Mouse (Mus musculus) C2C12 (cell line): ENCODE data around the gene Prkcg. TPM values are rescaled to one million over a fixed set of nuclear protein-coding genes. Genes with fewer than 3 reads are reported as not detected.
A peak's percentile ranks its signal among the peaks of the same experiment; 100 is the strongest.

Experiments
- H3K27me3 ChIP-seq: one replicate; pipeline ENCODE4 v1.6.1; 2011; ENCODE audit not compliant: control insufficient read depth, insufficient read depth, insufficient read length
- H3K36me3 ChIP-seq: one replicate; pipeline ENCODE4 v1.6.1; 2011; ENCODE audit not compliant: control insufficient read depth, insufficient read depth
- H3K4me3 ChIP-seq: one replicate; pipeline ENCODE4 v1.5.1; 2011; ENCODE audit warnings: mild to moderate bottlenecking, control low read depth; ENCODE audit not compliant: poor library complexity, insufficient read depth, severe bottlenecking
- H3K79me2 ChIP-seq: one replicate; pipeline ENCODE4 v1.6.1; 2011; ENCODE audit not compliant: control insufficient read depth, insufficient read depth
- H3K79me3 ChIP-seq: one replicate; pipeline ENCODE4 v1.6.1; 2011; ENCODE audit warnings: low read depth, control low read depth
- H3ac ChIP-seq: one replicate; pipeline ENCODE3; 2011; ENCODE audit warnings: low read depth; ENCODE audit not compliant: control insufficient read depth, insufficient read length
- CEBPB ChIP-seq: IDR thresholded peaks from one replicate; pipeline ENCODE4 v1.6.1; 2011; ENCODE audit warnings: low read depth, mild to moderate bottlenecking, control low read depth, moderate library complexity
- CTCF ChIP-seq: IDR thresholded peaks from one replicate; pipeline ENCODE4 v1.5.1; 2011; ENCODE audit not compliant: control insufficient read depth, insufficient read depth, insufficient read length
- FOSL1 ChIP-seq: IDR thresholded peaks from one replicate; pipeline ENCODE4 v1.8.0; 2011; ENCODE audit warnings: mild to moderate bottlenecking, low read length; ENCODE audit not compliant: poor library complexity, insufficient read depth, severe bottlenecking
- MAX ChIP-seq: IDR thresholded peaks from one replicate; pipeline ENCODE4 v1.6.1; 2011; ENCODE audit warnings: mild to moderate bottlenecking, control low read depth
- MYOD1 ChIP-seq: IDR thresholded peaks from one replicate; pipeline ENCODE4 v1.6.1; 2011; ENCODE audit warnings: low read depth; ENCODE audit not compliant: control insufficient read depth, insufficient read length
- MYOG ChIP-seq: IDR thresholded peaks from one replicate; pipeline ENCODE4 v1.6.1; 2011; ENCODE audit not compliant: control insufficient read depth, insufficient read length; ENCODE audit errors: extremely low read depth
- USF1 ChIP-seq: IDR thresholded peaks from one replicate; pipeline ENCODE4 v1.6.1; 2011; ENCODE audit warnings: low read depth, mild to moderate bottlenecking, control low read depth, moderate library complexity
- polyA plus RNA-seq: library from polyadenylated mRNA; unstranded; fragments of >200 nt; fragmentation: generic; extraction: Trizol; gene quantifications from one replicate; pipeline ENCODE4 v1.2.1, GENCODE M21; 2012; ENCODE audit warnings: missing spikeins

Prkcg gene
- polyA plus RNA-seq, 1 experiment = 0.40 TPM

DNA sequence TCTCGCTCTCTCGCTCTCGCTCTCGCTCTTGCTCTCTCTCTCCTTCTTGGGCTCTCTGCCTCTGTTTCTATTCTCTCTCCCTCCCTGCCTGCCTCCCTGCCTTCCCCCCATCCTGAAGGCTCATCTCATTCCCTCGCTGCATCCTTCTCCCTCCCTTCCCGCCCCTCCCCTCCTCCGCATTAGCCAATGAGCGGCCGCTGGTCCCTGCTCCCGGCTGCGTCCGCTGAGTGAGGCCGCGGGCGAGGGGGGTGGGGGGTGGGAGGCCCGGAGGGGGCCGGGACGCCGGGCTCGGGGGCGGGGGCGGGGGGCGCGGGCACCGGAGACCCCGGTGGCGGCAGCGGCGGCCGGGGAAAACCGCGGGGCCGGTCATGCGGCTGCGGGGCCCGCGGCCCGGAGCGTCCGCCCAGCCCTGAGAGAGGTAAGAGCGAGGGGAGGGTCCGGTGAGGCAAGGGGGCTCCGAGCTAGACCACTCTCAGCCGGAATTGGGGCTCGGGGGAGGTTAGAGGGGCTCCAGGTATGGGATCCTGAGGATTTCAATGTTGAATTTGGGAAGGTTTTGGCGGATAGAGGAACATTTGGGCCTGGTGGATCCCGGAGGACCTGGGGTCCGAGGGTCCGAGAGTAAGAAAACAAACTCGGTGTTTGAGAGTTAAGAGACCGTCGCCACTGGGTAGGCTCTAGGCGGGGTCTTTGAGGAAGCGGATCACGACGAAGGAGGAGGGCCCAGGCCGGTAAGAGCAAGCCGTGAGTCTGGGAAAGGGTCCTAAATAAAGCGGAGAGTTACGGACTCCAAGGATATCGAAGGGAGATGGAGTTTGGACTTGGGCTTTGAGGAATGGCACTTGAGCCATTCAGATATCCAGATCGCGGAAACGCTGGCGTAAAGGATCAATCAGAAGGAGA is 43.9 kb downstream of the Prkcg start, which contains the start of gene Cacng7:
Gene Cacng7 (plus strand): TSS at position 337 of the 903 bp plus-strand sequence.
- Histone ChIP-seq H3K36me3 (no peaks in the 10 kb centered on the region), H3K79me2 (no peaks in the 10 kb centered on the region)

GRCm38 (mm10) chr7:3333542-3333941 is 44.6 kb downstream of the Prkcg start:
- TF ChIP-seq CTCF = no peak
- TF ChIP-seq CEBPB = no peak
- TF ChIP-seq MYOG = no peak
- no peak for TF ChIP-seq FOSL1
- no peak for TF ChIP-seq MYOD1
- TF ChIP-seq MAX = no peak
- no peak for TF ChIP-seq USF1
- H3K4me3 ChIP-seq = no peak overlapping the region
- no peaks in the 10 kb centered on the region for H3K36me3 ChIP-seq
- no peak overlapping the region for H3ac ChIP-seq
- H3K79me3 ChIP-seq = no peaks in the 10 kb centered on the region
- H3K27me3 ChIP-seq = no peaks in the 10 kb centered on the region
- H3K79me2 ChIP-seq = no peaks in the 10 kb centered on the region

More for the DNA sequence above, 43.9 kb downstream of the Prkcg start, which contains the start of gene Cacng7:
- H3ac ChIP-seq = peak within 1 kb of the TSS; percentile 59
- no peaks in the 10 kb centered on the region for H3K27me3 ChIP-seq
- no peak within 1 kb of the TSS for H3K4me3 ChIP-seq
- TF ChIP-seq MYOD1 = no peak
- TF ChIP-seq CTCF = no peak
- no peak for TF ChIP-seq CEBPB
- TF ChIP-seq MAX = no peak
- no peaks in the 10 kb centered on the region for H3K79me3 ChIP-seq

GRCm38 (mm10) chr7:3336412-3336811 is 47.4 kb downstream of the Prkcg start:
- Histone ChIP-seq H3K79me2 (no peaks in the 10 kb centered on the region), H3K4me3 (no peak overlapping the region), H3K36me3 (no peaks in the 10 kb centered on the region), H3K79me3 (no peaks in the 10 kb centered on the region), H3ac (no peak overlapping the region), H3K27me3 (no peaks in the 10 kb centered on the region)
- no peak for TF ChIP-seq MYOD1
- TF ChIP-seq USF1 = no peak
- TF ChIP-seq CTCF = no peak
- TF ChIP-seq FOSL1 = no peak
- no peak for TF ChIP-seq CEBPB
- no peak for TF ChIP-seq MAX

DNA sequence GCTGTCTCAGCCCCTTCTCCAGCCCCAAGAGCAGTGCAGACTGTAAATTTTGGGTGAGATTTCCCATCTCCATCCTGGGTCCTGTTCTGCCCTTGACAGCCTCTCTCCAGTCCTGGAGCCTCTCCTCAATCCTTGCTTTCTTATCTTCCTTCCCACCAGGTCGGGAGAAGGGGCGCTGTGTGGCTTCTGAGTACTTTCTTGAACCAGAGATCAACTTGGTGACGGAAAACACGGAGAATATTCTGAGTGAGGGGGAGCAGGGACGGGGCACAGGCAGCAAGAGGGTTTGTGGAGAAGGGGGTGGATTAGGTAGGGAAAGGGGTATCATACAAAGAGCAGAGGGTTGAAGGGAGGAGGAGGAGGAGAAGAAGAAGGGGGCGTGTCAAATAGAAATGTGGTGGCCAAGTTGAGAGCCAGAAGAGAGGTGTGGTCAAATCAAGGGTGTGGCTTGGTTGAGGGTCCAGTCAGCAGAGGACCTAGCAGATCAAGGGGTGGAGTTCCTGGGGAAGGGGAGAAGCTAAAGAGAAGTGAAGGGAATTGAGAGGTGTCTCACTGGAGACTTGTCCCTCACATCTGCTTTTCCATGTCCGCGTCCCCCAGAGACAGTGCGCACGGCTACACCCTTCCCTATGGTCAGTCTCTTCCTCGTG is 49.4 kb downstream of the Prkcg start:
- TF ChIP-seq MAX = no peak
- no peak for TF ChIP-seq MYOD1
- no peak for TF ChIP-seq USF1
- TF ChIP-seq CEBPB = no peak
- no peak for TF ChIP-seq MYOG
- TF ChIP-seq FOSL1 = no peak
- no peak for TF ChIP-seq CTCF
- Histone ChIP-seq H3K36me3 (no peaks in the 10 kb centered on the region), H3K79me2 (no peaks in the 10 kb centered on the region), H3K4me3 (no peak overlapping the region), H3K27me3 (no peaks in the 10 kb centered on the region), H3ac (no peak overlapping the region), H3K79me3 (no peaks in the 10 kb centered on the region)

DNA sequence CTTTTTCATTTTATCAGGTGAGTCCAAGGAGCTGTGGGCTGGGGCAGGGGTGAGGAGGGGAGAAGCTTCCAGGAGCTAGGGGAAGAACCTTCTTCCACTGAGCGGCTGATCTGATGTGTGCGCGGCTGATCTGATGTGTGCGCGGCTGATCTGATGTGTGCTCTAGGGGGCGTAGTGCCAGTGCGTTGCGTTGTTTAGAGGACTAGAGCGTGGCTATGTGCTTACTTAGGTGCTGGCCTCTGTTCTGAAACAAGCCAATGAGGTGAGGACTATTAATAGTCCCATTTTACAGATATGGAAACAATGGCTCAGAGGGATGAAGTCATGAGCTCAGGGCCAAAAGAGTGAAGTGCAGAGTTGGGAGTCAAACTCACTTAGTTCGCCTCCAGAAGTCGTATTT is 50.0 kb downstream of the Prkcg start:
- Histone ChIP-seq H3K27me3 (no peaks in the 10 kb centered on the region), H3K79me3 (no peaks in the 10 kb centered on the region), H3ac (no peak overlapping the region), H3K4me3 (no peak overlapping the region), H3K36me3 (no peaks in the 10 kb centered on the region), H3K79me2 (no peaks in the 10 kb centered on the region)
- TF ChIP-seq FOSL1 = no peak
- TF ChIP-seq USF1 = no peak
- TF ChIP-seq MYOD1 = no peak
- TF ChIP-seq CTCF = no peak
- TF ChIP-seq MYOG = no peak
- TF ChIP-seq CEBPB = no peak
